Mouse (Mus musculus): Measurements from ENCODE around the gene Nhlrc1.

DNA sequence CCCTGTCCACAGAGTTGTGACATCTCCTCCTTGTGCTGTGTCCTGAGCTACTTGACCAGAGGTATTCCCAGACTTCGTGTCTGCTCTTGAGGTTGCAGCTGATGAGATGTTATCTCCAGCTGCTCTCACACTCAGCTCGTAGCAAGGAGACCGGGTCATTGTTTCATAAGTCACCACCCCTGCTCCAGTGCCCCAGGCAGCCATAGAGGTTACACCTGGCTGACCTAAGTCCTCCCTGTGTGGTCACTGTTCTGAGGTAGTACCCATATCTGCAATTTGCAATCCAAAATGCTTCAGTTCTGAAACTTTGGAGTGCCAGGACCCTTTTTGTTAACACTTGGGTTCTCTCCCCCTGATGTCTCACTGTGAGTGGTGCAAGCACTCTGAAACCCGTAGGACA lies 35.4 kb upstream of the Nhlrc1 start:
- TF ChIP-seq CTCF (IDR thresholded peaks at IDR 0.05; ENCODE audit: extremely low read depth, insufficient read length, insufficient replicate concordance, low read depth, low read length) = no peak
- TF ChIP-seq POLR2A (IDR thresholded peaks at IDR 0.05; ENCODE audit: low read depth, low read length) = no peak
